Mouse (Mus musculus) CH12.LX (cell line): ENCODE data around the gene Hoxd4. TPM values are rescaled to one million over a fixed set of nuclear protein-coding genes. Genes with fewer than 3 reads are reported as not detected.

Source experiments
- DNase-seq: peaks from one replicate; pipeline ENCODE4 v3.0.0-alpha.2; 2013; ENCODE audit errors: extremely low read depth
- H3K27ac ChIP-seq: 2 replicates; pipeline ENCODE4 v1.5.1; 2012; ENCODE audit warnings: low read depth, mild to moderate bottlenecking, control low read depth, moderate library complexity; ENCODE audit not compliant: insufficient read depth
- H3K27me3 ChIP-seq: replicated peaks from 2 replicates; pipeline ENCODE3; 2012; ENCODE audit warnings: inconsistent platforms
- H3K36me3 ChIP-seq, 2 experiments: replicated peaks in 1 of 2; 2 replicates each; pipeline versions ENCODE3 to v1.6.1; 2012; ENCODE audit warnings: inconsistent platforms in 1 of 2, low read length in 1 of 2, mild to moderate bottlenecking in 1 of 2, mixed read lengths in 1 of 2, moderate library complexity in 1 of 2; ENCODE audit not compliant: control insufficient read depth in 1 of 2, insufficient read depth in 1 of 2
- H3K4me1 ChIP-seq, 2 experiments: 2 replicates each; pipeline ENCODE4 v1.6.1; 2012; ENCODE audit warnings: inconsistent platforms in 1 of 2, moderate library complexity in 1 of 2; ENCODE audit not compliant: insufficient read depth in 2 of 2, control insufficient read depth in 1 of 2
- H3K4me2 ChIP-seq: 2 replicates; pipeline ENCODE4 v1.6.1; 2012; ENCODE audit warnings: low read depth, mild to moderate bottlenecking, control low read depth; ENCODE audit not compliant: poor library complexity, insufficient read depth, severe bottlenecking
- H3K4me3 ChIP-seq, 3 experiments: fragments of 150-350 bp in 1 of 3; sonication (generic) in 1 of 3; replicated peaks in 1 of 3; 2 replicates each; pipeline versions ENCODE3 to v1.5.1; 2011 to 2012; ENCODE audit warnings: low read depth in 2 of 3, low read length in 2 of 3, mild to moderate bottlenecking in 2 of 3, moderate library complexity in 2 of 3, control low read depth in 1 of 3, improper control_type of control experiment in 1 of 3, inconsistent platforms in 1 of 3, mixed read lengths in 1 of 3; ENCODE audit not compliant: poor library complexity in 1 of 3
- H3K79me2 ChIP-seq: replicated peaks from 2 replicates; pipeline ENCODE4 v1.6.1; 2012; ENCODE audit warnings: mild to moderate bottlenecking, moderate library complexity; ENCODE audit not compliant: control insufficient read depth, poor library complexity, insufficient read depth, severe bottlenecking; ENCODE audit errors: extremely low read depth
- H3K9ac ChIP-seq: 2 replicates; pipeline ENCODE4 v1.6.1; 2012; ENCODE audit warnings: low read depth, mild to moderate bottlenecking, control low read depth, moderate library complexity; ENCODE audit not compliant: insufficient read depth
- H3K9me3 ChIP-seq: replicated peaks from 2 replicates; pipeline ENCODE3; 2012; ENCODE audit warnings: low read length, inconsistent platforms, mixed read lengths
- BHLHE40 ChIP-seq: IDR thresholded peaks from 2 replicates; pipeline ENCODE4 v1.6.1; 2011; ENCODE audit warnings: mild to moderate bottlenecking, low read depth, low read length, improper control_type of control experiment
- CHD1 ChIP-seq: IDR thresholded peaks from 2 replicates; pipeline ENCODE4 v1.6.1; 2012; ENCODE audit warnings: low read depth, low read length, improper control_type of control experiment, inconsistent platforms
- CHD2 ChIP-seq: IDR thresholded peaks from 2 replicates; pipeline ENCODE4 v1.6.1; 2011; ENCODE audit warnings: low read length, improper control_type of control experiment
- E2F4 ChIP-seq: IDR thresholded peaks from 2 replicates; pipeline ENCODE4 v1.6.1; 2011; ENCODE audit warnings: low read depth, low read length, improper control_type of control experiment; ENCODE audit not compliant: insufficient replicate concordance
- ELF1 ChIP-seq: IDR thresholded peaks from 2 replicates; pipeline ENCODE4 v1.6.1; 2014; ENCODE audit warnings: low read depth, mild to moderate bottlenecking, inconsistent platforms, low read length, improper control_type of control experiment
- EP300 ChIP-seq: IDR thresholded peaks from 2 replicates; pipeline ENCODE4 v1.6.1; 2011; ENCODE audit warnings: low read length, improper control_type of control experiment
- ETS1 ChIP-seq: conservative IDR thresholded peaks from 2 replicates; pipeline ENCODE4 v1.6.1; 2012; ENCODE audit warnings: low read depth, mild to moderate bottlenecking, inconsistent platforms, low read length, improper control_type of control experiment, moderate library complexity
- GABPA ChIP-seq: IDR thresholded peaks from 2 replicates; pipeline ENCODE4 v1.6.1; 2012; ENCODE audit warnings: low read depth, low read length, improper control_type of control experiment, inconsistent platforms; ENCODE audit not compliant: insufficient replicate concordance
- HCFC1 ChIP-seq: IDR thresholded peaks from 2 replicates; pipeline ENCODE4 v1.6.1; 2012; ENCODE audit warnings: low read depth, mild to moderate bottlenecking, inconsistent platforms, low read length, improper control_type of control experiment
- IRF4 ChIP-seq: IDR thresholded peaks from 2 replicates; pipeline ENCODE4 v1.6.1; 2014; ENCODE audit warnings: low read depth, mild to moderate bottlenecking, inconsistent platforms, low read length, improper control_type of control experiment
- JUN ChIP-seq: IDR thresholded peaks from 2 replicates; pipeline ENCODE4 v1.6.1; 2011; ENCODE audit warnings: low read depth, mild to moderate bottlenecking, low read length, improper control_type of control experiment, moderate library complexity; ENCODE audit not compliant: insufficient read depth
- KAT2A ChIP-seq: IDR thresholded peaks from 2 replicates; pipeline ENCODE4 v1.6.1; 2012; ENCODE audit warnings: low read length, improper control_type of control experiment, inconsistent platforms; ENCODE audit not compliant: insufficient replicate concordance
- MAFK ChIP-seq: IDR thresholded peaks from 2 replicates; pipeline ENCODE4 v1.6.1; 2011; ENCODE audit warnings: low read length, improper control_type of control experiment; ENCODE audit not compliant: insufficient replicate concordance
- MAX ChIP-seq: IDR thresholded peaks from 2 replicates; pipeline ENCODE4 v1.6.1; 2011; ENCODE audit warnings: low read length, improper control_type of control experiment
- MAZ ChIP-seq: IDR thresholded peaks from 2 replicates; pipeline ENCODE4 v1.6.1; 2012; ENCODE audit warnings: low read depth, mild to moderate bottlenecking, inconsistent platforms, low read length, improper control_type of control experiment, moderate library complexity
- MEF2A ChIP-seq: IDR thresholded peaks from 2 replicates; pipeline ENCODE4 v1.6.1; 2014; ENCODE audit warnings: low read depth, mild to moderate bottlenecking, inconsistent platforms, low read length, improper control_type of control experiment, borderline replicate concordance
- MXI1 ChIP-seq: IDR thresholded peaks from 2 replicates; pipeline ENCODE4 v1.6.1; 2011; ENCODE audit warnings: mild to moderate bottlenecking, low read depth, low read length, improper control_type of control experiment
- PAX5 ChIP-seq: IDR thresholded peaks from 2 replicates; pipeline ENCODE4 v1.6.1; 2012; ENCODE audit warnings: low read length, inconsistent platforms, mixed read lengths
- POLR2AphosphoS2 ChIP-seq: IDR thresholded peaks from 2 replicates; pipeline ENCODE4 v1.6.1; 2011; ENCODE audit warnings: low read depth, low read length, improper control_type of control experiment
- RAD21 ChIP-seq: IDR thresholded peaks from 2 replicates; pipeline ENCODE4 v1.6.1; 2011; ENCODE audit warnings: low read depth, mild to moderate bottlenecking, low read length, improper control_type of control experiment, moderate library complexity
- RCOR1 ChIP-seq: conservative IDR thresholded peaks from 2 replicates; pipeline ENCODE4 v1.6.1; 2012; ENCODE audit warnings: low read depth, mild to moderate bottlenecking, inconsistent platforms, low read length, improper control_type of control experiment
- UBTF ChIP-seq: IDR thresholded peaks from 2 replicates; pipeline ENCODE4 v1.6.1; 2012; ENCODE audit warnings: low read depth, mild to moderate bottlenecking, inconsistent platforms, low read length, improper control_type of control experiment, moderate library complexity
- ZMIZ1 ChIP-seq: IDR thresholded peaks from 2 replicates; pipeline ENCODE4 v1.6.1; 2012; ENCODE audit warnings: low read depth, mild to moderate bottlenecking, inconsistent platforms, low read length, improper control_type of control experiment
- ZNF384 ChIP-seq: IDR thresholded peaks from 2 replicates; pipeline ENCODE4 v1.6.1; 2012; ENCODE audit warnings: low read depth, low read length, improper control_type of control experiment, inconsistent platforms
- dilution Hi-C: fragments of 300-500 bp; cut with MboI; formaldehyde crosslinking; loops from 2 replicates; pipeline ENCODE4 v1.14.3; 2020; ENCODE audit warnings: low sequenced_read_pairs; ENCODE audit not compliant: extremely low pct_unique_long_range_greater_than_20kb, extremely low pct_ligation_motif_present
- in situ Hi-C: fragments of 300-500 bp; cut with MboI; formaldehyde crosslinking; loops from 3 replicates; pipeline ENCODE4 v1.14.3; 2019; ENCODE audit warnings: low sequenced_read_pairs, low pct_ligation_motif_present, low pct_unique_long_range_greater_than_20kb, mixed read lengths
- polyA plus RNA-seq: library from polyadenylated mRNA; unstranded; fragments of >175 nt; gene quantifications from 2 replicates; pipeline ENCODE4 v1.2.1, GENCODE M21; 2012; ENCODE audit warnings: low read depth; ENCODE audit not compliant: insufficient read length
- total RNA-seq, 2 experiments: library from RNA; depleted of rRNA; stranded (reverse); fragments of 300-350 nt in 1 of 2; fragments of >200 nt in 1 of 2; gene quantifications; 2 replicates each; pipeline ENCODE4 v1.2.3; 2012 to 2014

The Hoxd4 gene
- total and polyA plus RNA-seq, 3 experiments, result 6.0 to 9.8 (median 6.3) TPM

GRCm38 (mm10) chr2:74677106-74677505 lies 34.6 kb upstream of the Hoxd4 start:
- in situ Hi-C loops (loop anchor here (25.0 kb wide), 1 partner anchor 635 kb away; no protein-coding TSS in a partner anchor), dilution Hi-C loops (no loop called here)
- TF ChIP-seq EP300 (no peak), ETS1 (no peak), MAZ (no peak), MEF2A (no peak), MAFK (no peak), IRF4 (no peak), HCFC1 (no peak), CHD1 (no peak), E2F4 (no peak), KAT2A (no peak), RCOR1 (no peak), PAX5 (no peak), ZMIZ1 (no peak), JUN (no peak), BHLHE40 (no peak), ZNF384 (no peak)
- no peak for DNase-seq
- no peak overlapping the region for H3K27ac ChIP-seq
- no peak overlapping the region for H3K4me3 ChIP-seq
- no peak overlapping the region for H3K9ac ChIP-seq
- no peaks in the 10 kb centered on the region for H3K79me2 ChIP-seq
- H3K4me2 ChIP-seq, result no peak overlapping the region
- H3K9me3 ChIP-seq, result peaks cover 16% of the 10 kb centered on the region
- no peaks in the 10 kb centered on the region for H3K36me3 ChIP-seq
- no peaks in the 10 kb centered on the region for H3K27me3 ChIP-seq
- 0 out of 4 replicates have a peak, but pooled peaks cover 0 to 5% of the 10 kb centered on the region in 2 experiments for H3K4me1 ChIP-seq

GRCm38 (mm10) chr2:74678891-74679595 lies 32.7 kb upstream of the Hoxd4 start, which contains the start of gene Hoxd11:
Gene Hoxd11, plus strand, starts transcription at chr2:74679557.
- Histone ChIP-seq H3K9ac (no peak within 1 kb of the TSS), H3K4me1 (no peaks in the 10 kb centered on the region), H3K27ac (no peak within 1 kb of the TSS), H3K4me2 (no peak within 1 kb of the TSS), H3K27me3 (no peaks in the 10 kb centered on the region), H3K9me3 (peaks cover 27% of the 10 kb centered on the region), H3K79me2 (no peaks in the 10 kb centered on the region), H3K36me3 (no peaks in the 10 kb centered on the region), H3K4me3 (no peak within 1 kb of the TSS)
- TF ChIP-seq RCOR1 (no peak), JUN (no peak), ETS1 (no peak), CHD2 (no peak), EP300 (no peak), PAX5 (no peak), BHLHE40 (no peak), POLR2AphosphoS2 (no peak), UBTF (no peak), ZMIZ1 (no peak), MAX (no peak), RAD21 (no peak), IRF4 (no peak), MEF2A (no peak), CHD1 (no peak), GABPA (no peak), ELF1 (no peak), MXI1 (no peak), MAZ (no peak), E2F4 (no peak)
- DNase-seq, result no peak
- dilution Hi-C loops, result no loop called here
- in situ Hi-C loops, result loop anchor here (25.0 kb wide), 1 partner anchor 633 kb away; no protein-coding TSS in a partner anchor
